In the genomic region with DNA sequence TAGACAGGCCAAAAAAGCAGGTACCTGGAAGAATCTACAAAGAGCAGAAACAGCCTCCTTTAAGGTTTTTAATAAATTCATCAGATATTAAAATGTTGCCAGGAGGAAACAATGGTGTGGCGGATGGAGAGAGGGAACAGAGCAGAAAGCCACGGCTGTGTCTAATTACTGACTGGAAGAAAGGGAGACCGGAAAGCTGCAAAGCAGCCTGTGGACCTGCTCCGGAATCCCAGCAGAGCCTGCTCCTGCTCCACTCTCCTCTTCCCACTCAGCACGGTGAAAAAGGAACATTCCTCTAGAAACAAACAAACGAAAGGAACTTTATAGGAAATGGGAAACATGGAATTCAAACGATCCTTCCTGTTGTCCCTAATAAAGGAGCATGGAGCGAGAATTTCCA, we compare ENCODE assay signal across 13 mouse cellular contexts.
DNase-seq lines count a peak whose midpoint lies in the region; ATAC-seq and TF ChIP-seq lines count a peak whose summit lies in the region.
"Had no signal": no experiment of that assay in that cellular context is flagged by ENCODE, and none has a peak within 500 bp of the region (broad histone marks: within the 10 kb centered on the region; RNA-seq: fewer than 3 reads in every experiment).

No protein-coding gene starts in this region.

- WGBS in forebrain, postnatal 0 days: 42% methylated on average over 8 of the region's 8 CpGs
- 53% methylated on average over 8 of the region's 8 CpGs for WGBS in forebrain, embryonic 12.5 days
- 26% methylated on average over 8 of the region's 8 CpGs for WGBS in kidney, postnatal 0 days
- 23% methylated on average over 8 of the region's 8 CpGs for WGBS in embryonic facial prominence, embryonic 11.5 days
- 23% methylated on average over 8 of the region's 8 CpGs for WGBS in limb, embryonic 12.5 days

- no peak overlapping the region for H3K27ac ChIP-seq in forebrain, postnatal 0 days (ENCODE audit: low read depth, low read length)
- H3K27ac ChIP-seq in forebrain, embryonic 12.5 days: no peak overlapping the region
- H3K27ac ChIP-seq in kidney, postnatal 0 days: no peak overlapping the region
- no peak overlapping the region; the same call in 1 of the 2 replicates for H3K27ac ChIP-seq in embryonic facial prominence, embryonic 11.5 days (replicated peaks; ENCODE audit: low read depth, low read length)
- peak overlapping the region; percentile 50 for H3K27ac ChIP-seq in limb, embryonic 12.5 days

- no peak overlapping the region; the same call in 1 of the 2 replicates for H3K4me3 ChIP-seq in forebrain, postnatal 0 days (ENCODE audit: low read depth, low read length)
- no peak overlapping the region for H3K4me3 ChIP-seq in forebrain, embryonic 12.5 days (replicated peaks)
- H3K4me3 ChIP-seq in kidney, postnatal 0 days (replicated peaks; ENCODE audit: low read depth, low read length): no peak overlapping the region
- H3K4me3 ChIP-seq in embryonic facial prominence, embryonic 11.5 days (ENCODE audit: low read depth, low read length): no peak overlapping the region
- 0 out of 2 replicates have a peak overlapping the region, but pooled peaks have one; percentile 12 for H3K4me3 ChIP-seq in limb, embryonic 12.5 days (replicated peaks)

- peak overlapping the region; percentile 13; the same call in 1 of the 2 replicates for H3K4me2 ChIP-seq in forebrain, postnatal 0 days (ENCODE audit: low read depth)
- H3K4me2 ChIP-seq in forebrain, embryonic 12.5 days: no peak overlapping the region
- no peak overlapping the region for H3K4me2 ChIP-seq in kidney, postnatal 0 days (ENCODE audit: low read length)
- peak overlapping the region; percentile 23 for H3K4me2 ChIP-seq in embryonic facial prominence, embryonic 11.5 days (ENCODE audit: low read depth, low read length)
- peak overlapping the region; percentile 45 for H3K4me2 ChIP-seq in limb, embryonic 12.5 days

- ATAC-seq in forebrain, postnatal 0 days: no peak
- no peak for ATAC-seq in forebrain, embryonic 12.5 days (ENCODE audit: low FRiP score)
- no peak for ATAC-seq in kidney, postnatal 0 days (replicated peaks; ENCODE audit: low FRiP score, low read depth)
- ATAC-seq in embryonic facial prominence, embryonic 11.5 days (replicated peaks; ENCODE audit: insufficient number of reproducible peaks, low FRiP score, low TSS enrichment, low read depth): no peak
- ATAC-seq in limb, embryonic 12.5 days (ENCODE audit: insufficient number of reproducible peaks, insufficient read depth, low FRiP score, low TSS enrichment, low read depth): peak; percentile 63; the same call in 1 of the 2 replicates
- ATAC-seq: inflammation-experienced regulatory T-cells, adult 6 months had no signal

- H3K9me3 ChIP-seq in forebrain, postnatal 0 days (ENCODE audit: low read length): no peaks in the 10 kb centered on the region
- H3K9me3 ChIP-seq in forebrain, embryonic 12.5 days: no peaks in the 10 kb centered on the region
- H3K9me3 ChIP-seq in kidney, postnatal 0 days (replicated peaks; ENCODE audit: low read length): no peaks in the 10 kb centered on the region
- H3K9me3 ChIP-seq in embryonic facial prominence, embryonic 11.5 days (replicated peaks; ENCODE audit: control insufficient read depth, low read length): no peaks in the 10 kb centered on the region
- H3K9me3 ChIP-seq in limb, embryonic 12.5 days: no peaks in the 10 kb centered on the region

- H3K9ac ChIP-seq in forebrain, postnatal 0 days: no peak overlapping the region
- no peak overlapping the region for H3K9ac ChIP-seq in forebrain, embryonic 12.5 days
- no peak overlapping the region for H3K9ac ChIP-seq in kidney, postnatal 0 days (ENCODE audit: low read depth, low read length)
- H3K9ac ChIP-seq in embryonic facial prominence, embryonic 11.5 days (replicated peaks; ENCODE audit: low read length): peak overlapping the region; percentile 41; the same call in 1 of the 2 replicates
- peak overlapping the region; percentile 34; the same call in 1 of the 2 replicates for H3K9ac ChIP-seq in limb, embryonic 12.5 days (replicated peaks)

- H3K4me1 ChIP-seq in forebrain, postnatal 0 days (ENCODE audit: insufficient read depth): no peaks in the 10 kb centered on the region
- no peaks in the 10 kb centered on the region for H3K4me1 ChIP-seq in forebrain, embryonic 12.5 days
- no peaks in the 10 kb centered on the region for H3K4me1 ChIP-seq in kidney, postnatal 0 days (replicated peaks; ENCODE audit: insufficient read depth, low read length)
- no peaks in the 10 kb centered on the region for H3K4me1 ChIP-seq in embryonic facial prominence, embryonic 11.5 days (ENCODE audit: control insufficient read depth, insufficient read depth, low read length)
- peaks cover 7% of the 10 kb centered on the region; the same call in 1 of the 2 replicates for H3K4me1 ChIP-seq in limb, embryonic 12.5 days (replicated peaks)

- no peaks in the 10 kb centered on the region for H3K36me3 ChIP-seq in forebrain, postnatal 0 days (ENCODE audit: insufficient read depth)
- no peaks in the 10 kb centered on the region for H3K36me3 ChIP-seq in forebrain, embryonic 12.5 days (replicated peaks)
- no peaks in the 10 kb centered on the region for H3K36me3 ChIP-seq in kidney, postnatal 0 days (ENCODE audit: insufficient read depth, low read length)
- H3K36me3 ChIP-seq in embryonic facial prominence, embryonic 11.5 days (replicated peaks; ENCODE audit: control insufficient read depth, insufficient read depth, low read depth, low read length): no peaks in the 10 kb centered on the region
- H3K36me3 ChIP-seq in limb, embryonic 12.5 days: no peaks in the 10 kb centered on the region

- no peaks in the 10 kb centered on the region for H3K27me3 ChIP-seq in forebrain, postnatal 0 days (ENCODE audit: insufficient read depth, low read length)
- no peaks in the 10 kb centered on the region for H3K27me3 ChIP-seq in forebrain, embryonic 12.5 days
- H3K27me3 ChIP-seq in kidney, postnatal 0 days (ENCODE audit: insufficient read depth, low read length): no peaks in the 10 kb centered on the region
- no peaks in the 10 kb centered on the region for H3K27me3 ChIP-seq in embryonic facial prominence, embryonic 11.5 days (ENCODE audit: control insufficient read depth, insufficient read depth, low read length)
- H3K27me3 ChIP-seq in limb, embryonic 12.5 days: no peaks in the 10 kb centered on the region

- TF ChIP-seq CTCF in forebrain, postnatal 0 days (IDR thresholded peaks at IDR 0.05; ENCODE audit: low read depth): no peak
- TF ChIP-seq CTCF in kidney, postnatal 0 days (IDR thresholded peaks at IDR 0.05; ENCODE audit: low read depth): no peak

- no peak for DNase-seq in forebrain, postnatal 0 days
- peak; percentile 56 for DNase-seq in kidney, postnatal 0 days (ENCODE audit: low spot score)
- DNase-seq in kidney, postnatal 25 days: no peak
- peak; percentile 66 for DNase-seq in embryonic facial prominence, embryonic 11.5 days (ENCODE audit: low spot score)
- DNase-seq in urinary bladder, postnatal 10 days (ENCODE audit: low spot score): no peak
- no peak for DNase-seq in kidney, adult 11 months
- DNase-seq: gastrocnemius, postnatal 25 days; layer of hippocampus, postnatal 36 days; spleen, adult 18-20 months; thymus, postnatal 25 days had no signal

Comparison
In these comparisons a context has a peak if more than half of its experiments do, and no peak if none do; other contexts are left out.
1. DNase-seq: peak in kidney, postnatal 0 days (single experiment) and embryonic facial prominence, embryonic 11.5 days (single experiment); none in forebrain, postnatal 0 days (single experiment), kidney, postnatal 25 days (0 of 2), urinary bladder, postnatal 10 days (single experiment) and kidney, adult 11 months (single experiment).
2. H3K4me2 ChIP-seq: peak in forebrain, postnatal 0 days (single experiment), embryonic facial prominence, embryonic 11.5 days (single experiment) and limb, embryonic 12.5 days (single experiment); none in forebrain, embryonic 12.5 days (single experiment) and kidney, postnatal 0 days (single experiment).
3. H3K9ac ChIP-seq: peak in embryonic facial prominence, embryonic 11.5 days (single experiment) and limb, embryonic 12.5 days (single experiment); none in forebrain, postnatal 0 days (single experiment), forebrain, embryonic 12.5 days (single experiment) and kidney, postnatal 0 days (single experiment).